Mouse (Mus musculus) bone marrow, adult 2 months (tissue): ENCODE measurements around the gene Vps13c.

Experiments
- CTCF ChIP-seq: fragments of 200-500 bp; IDR thresholded peaks from 2 replicates; pipeline ENCODE4 v1.5.1; 2011; ENCODE audit warnings: low read length, control low read depth; ENCODE audit not compliant: control insufficient read depth, insufficient read depth
- POLR2A ChIP-seq: fragments of 200-500 bp; IDR thresholded peaks from 2 replicates; pipeline ENCODE4 v1.6.1; 2011; ENCODE audit warnings: low read depth, mild to moderate bottlenecking, control low read depth, low read length, borderline replicate concordance; ENCODE audit not compliant: control insufficient read depth

- no peak for TF ChIP-seq CTCF
- no peak for TF ChIP-seq POLR2A
These were observed 21.6 kb upstream of the Vps13c start for GRCm38 (mm10) chr9:67818668-67818950.
